Mouse (Mus musculus): Measurements from ENCODE around the gene Cntrob. TPM values are rescaled to one million over a fixed set of nuclear protein-coding genes. Genes with fewer than 3 reads are reported as not detected.
"Not testable (repeated sequence)": the region's sequence is repeated elsewhere in the genome, so short reads cannot be mapped to it uniquely, and the experiment has no call there.

Gene Cntrob
- polyA plus RNA-seq, 1 experiment from 2014 or later: 5.4 TPM

DNA sequence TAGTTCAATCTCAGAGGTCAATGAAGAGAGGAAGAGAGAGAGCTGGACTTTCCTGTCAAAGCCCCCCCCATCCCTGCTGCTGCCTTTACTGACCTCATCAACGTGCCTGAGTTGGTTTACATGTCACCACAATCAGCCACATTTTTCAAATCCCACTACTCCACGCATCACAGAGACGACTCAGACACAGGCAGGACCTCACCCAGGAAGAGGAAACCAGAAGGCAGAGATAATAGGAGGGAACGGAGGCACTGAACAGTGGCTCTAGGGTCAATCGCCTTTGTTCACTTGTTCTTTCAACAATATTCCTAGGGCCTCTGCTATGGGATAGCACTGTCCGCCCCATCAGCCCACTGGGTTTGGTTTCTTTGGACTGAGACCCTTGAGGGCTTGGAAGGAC, 4.1 kb upstream of the Cntrob start:
- 42% methylated on average over 6 of the region's 6 CpGs for WGBS (ENCODE audit: missing documents)
- H3K36me3 ChIP-seq (ENCODE audit: inconsistent target): no peaks in the 10 kb centered on the region
- H3K4me3 ChIP-seq (ENCODE audit: inconsistent target): no peak overlapping the region

DNA sequence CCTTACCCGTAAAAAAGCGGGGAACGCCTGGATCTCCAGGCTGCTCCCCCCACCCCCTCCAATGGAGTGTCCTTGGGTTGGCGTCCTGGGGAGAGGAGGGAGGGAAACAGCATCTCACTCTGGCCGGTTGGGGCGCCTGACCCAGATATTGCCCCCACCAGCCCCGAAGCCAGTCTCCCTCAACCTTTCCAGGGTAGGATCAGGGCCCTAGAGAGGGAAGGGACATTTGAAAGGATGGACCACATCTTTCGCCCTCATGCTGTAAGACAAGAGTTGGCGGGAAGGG, 3.5 kb upstream of the Cntrob start:
- no peak overlapping the region for H3K4me3 ChIP-seq (ENCODE audit: inconsistent target)
- 44% methylated on average over 9 of the region's 9 CpGs for WGBS (ENCODE audit: missing documents)
- H3K79me2 ChIP-seq (ENCODE audit: inconsistent target): peaks cover 11% of the 10 kb centered on the region
- H3K27ac ChIP-seq: no peak overlapping the region
- H3K36me3 ChIP-seq (ENCODE audit: inconsistent target): no peaks in the 10 kb centered on the region

More for the DNA sequence above, 4.1 kb upstream of the Cntrob start:
- H3K27ac ChIP-seq: no peak overlapping the region
- H3K79me2 ChIP-seq (ENCODE audit: inconsistent target): peaks cover 11% of the 10 kb centered on the region

DNA sequence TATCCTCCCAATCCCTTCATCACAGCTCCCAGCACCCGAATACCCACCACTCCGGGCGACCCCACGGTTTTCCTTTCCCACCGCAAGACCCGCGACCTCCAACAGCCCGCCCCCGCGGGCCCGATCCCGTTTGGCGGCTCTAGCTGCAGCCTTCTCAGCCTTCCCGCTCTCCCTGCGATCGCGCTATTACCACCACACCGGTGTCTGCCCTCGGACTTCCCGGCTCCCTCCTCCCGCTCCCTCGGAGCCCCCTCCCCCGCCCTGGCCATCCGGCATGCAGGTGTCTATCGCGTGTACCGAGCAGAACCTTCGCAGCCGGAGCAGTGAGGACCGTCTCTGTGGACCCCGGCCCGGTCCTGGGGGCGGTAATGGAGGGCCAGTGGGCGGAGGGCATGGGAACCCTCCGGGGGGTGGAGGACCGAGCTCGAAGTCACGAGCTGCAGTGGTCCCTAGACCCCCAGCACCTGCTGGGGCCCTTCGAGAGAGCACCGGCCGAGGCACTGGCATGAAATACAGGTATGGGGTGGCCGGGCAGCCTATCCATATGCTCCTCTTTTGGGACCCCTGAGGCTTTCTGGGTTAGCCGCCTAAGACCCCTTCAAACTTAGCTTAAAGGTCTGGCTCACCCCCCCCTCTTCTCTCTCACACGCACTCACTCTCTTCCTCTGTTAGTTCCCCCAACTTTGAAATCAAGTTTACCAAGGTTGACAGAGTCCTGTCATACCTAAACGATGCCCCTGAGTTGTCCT, 3.0 kb upstream of the Cntrob start:
- Histone ChIP-seq H3K27ac (peak overlapping the region; percentile 82; the same call in 1 of the 2 replicates), H3K79me2 (ENCODE audit: inconsistent target) (peaks cover 11% of the 10 kb centered on the region), H3K36me3 (ENCODE audit: inconsistent target) (no peaks in the 10 kb centered on the region), H3K4me3 (ENCODE audit: inconsistent target) (peak overlapping the region; percentile 12; the same call in 1 of the 2 replicates)
- WGBS (ENCODE audit: missing documents): 5% methylated on average over 45 of the region's 45 CpGs

DNA sequence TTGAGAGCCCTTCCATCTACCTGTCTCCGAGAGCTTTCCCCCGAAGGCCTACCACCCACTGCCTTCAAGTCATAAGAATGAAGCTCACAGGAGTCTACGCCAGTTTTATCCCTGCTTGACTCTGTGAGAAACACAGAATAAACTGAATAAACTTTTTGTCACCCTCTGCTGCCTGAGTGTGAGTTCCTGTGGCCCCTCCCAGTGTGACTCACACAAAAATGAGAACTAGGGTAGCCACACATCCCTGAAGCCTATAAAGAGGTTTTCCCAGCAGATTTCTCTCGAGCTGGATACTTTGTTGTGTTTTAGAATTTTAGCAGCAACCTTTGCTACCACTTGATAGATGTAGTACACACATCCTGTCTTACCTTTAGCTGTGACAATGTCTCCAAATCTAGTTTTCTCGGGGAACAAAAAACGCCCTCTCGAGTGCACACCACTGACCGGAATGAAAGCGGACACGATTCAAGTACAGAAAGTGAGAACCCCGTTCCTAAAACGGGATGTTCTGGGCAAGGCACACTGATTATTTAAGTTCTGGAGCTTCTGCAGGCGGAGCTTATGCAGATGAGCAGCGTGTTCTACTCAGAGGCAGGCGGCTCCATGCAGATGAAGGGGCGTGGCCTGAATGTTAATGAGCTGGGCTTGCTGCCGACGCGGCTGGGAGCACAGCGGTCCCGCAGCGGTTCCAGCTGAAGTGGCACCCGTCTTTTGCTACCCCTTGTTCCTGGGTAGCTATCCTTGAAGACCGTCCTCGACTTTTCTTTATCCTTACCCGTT, 2.2 kb upstream of the Cntrob start, which contains the start of gene Kcnab3:
Kcnab3 (plus strand) TSS at position 631 of the 780 bp plus-strand sequence.
- WGBS (ENCODE audit: missing documents): 6% methylated on average over 26 of the region's 26 CpGs
- Histone ChIP-seq H3K36me3 (ENCODE audit: inconsistent target) (no peaks in the 10 kb centered on the region), H3K27ac (peak within 1 kb of the TSS; percentile 82), H3K79me2 (ENCODE audit: inconsistent target) (peaks cover 11% of the 10 kb centered on the region), H3K4me3 (ENCODE audit: inconsistent target) (peak within 1 kb of the TSS; percentile 12; the same call in 1 of the 2 replicates)

DNA sequence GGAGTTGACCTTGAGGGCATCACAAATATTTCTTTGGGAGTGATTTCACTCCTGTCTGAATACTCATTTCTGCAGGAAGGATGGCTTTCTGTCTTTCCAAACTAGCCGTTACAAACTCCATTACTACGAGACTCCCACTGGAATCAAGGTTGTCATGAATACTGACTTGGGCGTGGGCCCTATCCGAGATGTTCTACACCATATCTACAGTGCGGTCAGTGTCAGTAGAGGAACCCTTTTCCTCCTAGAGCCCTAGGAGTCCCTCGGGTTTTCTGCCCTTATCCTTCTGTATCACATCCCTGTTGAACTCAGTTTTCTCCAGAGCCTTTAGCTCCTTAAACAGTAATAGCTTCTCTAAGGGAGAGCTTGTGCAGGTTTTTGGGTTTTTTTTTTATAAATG, 1.2 kb upstream of the Cntrob start:
- peak overlapping the region; percentile 94 for H3K4me3 ChIP-seq (ENCODE audit: inconsistent target)
- H3K36me3 ChIP-seq (ENCODE audit: inconsistent target): no peaks in the 10 kb centered on the region
- WGBS (ENCODE audit: missing documents): 90% methylated on average over 6 of the region's 6 CpGs
- H3K79me2 ChIP-seq (ENCODE audit: inconsistent target): peaks cover 11% of the 10 kb centered on the region
- H3K27ac ChIP-seq: peak overlapping the region; percentile 82

DNA sequence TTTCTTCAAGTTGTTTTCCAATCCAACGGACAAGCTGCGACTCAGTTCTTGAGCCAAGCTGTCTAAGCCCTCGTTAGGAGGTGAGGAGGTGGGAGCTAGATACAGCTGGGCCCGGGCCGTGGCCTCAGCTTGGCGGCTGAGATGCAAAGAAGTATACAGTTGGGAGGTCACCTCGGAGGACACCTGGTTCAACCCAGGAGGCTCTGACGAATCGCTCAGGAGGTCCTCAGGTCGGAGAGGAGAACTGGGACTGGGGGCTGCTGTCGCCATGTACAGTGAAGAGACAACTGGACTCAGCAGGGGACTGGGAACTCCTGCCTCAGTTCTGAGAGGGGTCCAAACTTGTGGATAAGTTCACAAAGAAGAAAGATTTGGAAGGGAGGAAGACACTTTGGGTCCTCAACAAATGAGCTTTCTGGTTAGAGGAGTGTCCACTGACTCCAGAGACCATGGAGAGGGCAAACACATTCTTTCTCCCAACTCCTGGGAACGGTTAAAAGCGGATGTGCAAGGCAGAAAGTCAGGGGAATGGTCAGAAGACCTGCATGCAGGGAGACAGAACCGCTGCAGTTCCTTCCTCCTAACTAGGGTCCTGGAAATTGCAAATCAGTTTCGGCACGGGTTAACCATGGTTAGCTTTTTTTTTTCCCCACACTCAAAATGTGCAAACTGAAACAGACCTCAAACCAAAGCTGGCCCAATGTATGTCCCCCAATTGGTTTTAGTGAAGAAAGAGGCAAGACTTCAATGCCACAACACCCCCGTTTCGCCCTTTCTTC, 693 bp downstream of the Cntrob start:
- peak overlapping the region; percentile 82 for H3K27ac ChIP-seq
- 24% methylated on average over 18 of the region's 18 CpGs for WGBS (ENCODE audit: missing documents)
- H3K79me2 ChIP-seq (ENCODE audit: inconsistent target): peaks cover 11% of the 10 kb centered on the region
- peak overlapping the region; percentile 94 for H3K4me3 ChIP-seq (ENCODE audit: inconsistent target)
- no peaks in the 10 kb centered on the region for H3K36me3 ChIP-seq (ENCODE audit: inconsistent target)

DNA sequence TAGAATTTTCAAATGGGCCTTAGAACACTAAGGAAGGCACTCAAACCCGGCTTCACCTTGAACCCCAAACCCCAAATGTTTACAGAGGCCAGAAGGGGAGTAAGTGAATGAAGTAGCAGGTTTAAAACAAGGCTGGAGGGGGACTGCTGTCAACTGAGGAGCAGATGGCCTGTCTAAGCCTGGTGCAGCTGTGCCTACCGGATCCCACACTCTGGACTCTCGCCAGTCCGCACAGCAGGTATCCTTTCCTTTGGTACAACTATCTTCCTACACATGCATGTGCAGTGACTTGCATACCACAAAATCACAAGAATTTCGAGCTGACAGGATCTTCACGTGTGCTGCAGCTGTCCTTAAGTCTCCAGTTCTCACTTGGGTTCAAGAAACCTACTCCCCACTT, 1.6 kb downstream of the Cntrob start:
- no peaks in the 10 kb centered on the region for H3K36me3 ChIP-seq (ENCODE audit: inconsistent target)
- H3K79me2 ChIP-seq (ENCODE audit: inconsistent target): peaks cover 11% of the 10 kb centered on the region
- H3K4me3 ChIP-seq (ENCODE audit: inconsistent target): no peak overlapping the region
- no peak overlapping the region for H3K27ac ChIP-seq
- WGBS (ENCODE audit: missing documents): 73% methylated on average over 6 of the region's 6 CpGs

DNA sequence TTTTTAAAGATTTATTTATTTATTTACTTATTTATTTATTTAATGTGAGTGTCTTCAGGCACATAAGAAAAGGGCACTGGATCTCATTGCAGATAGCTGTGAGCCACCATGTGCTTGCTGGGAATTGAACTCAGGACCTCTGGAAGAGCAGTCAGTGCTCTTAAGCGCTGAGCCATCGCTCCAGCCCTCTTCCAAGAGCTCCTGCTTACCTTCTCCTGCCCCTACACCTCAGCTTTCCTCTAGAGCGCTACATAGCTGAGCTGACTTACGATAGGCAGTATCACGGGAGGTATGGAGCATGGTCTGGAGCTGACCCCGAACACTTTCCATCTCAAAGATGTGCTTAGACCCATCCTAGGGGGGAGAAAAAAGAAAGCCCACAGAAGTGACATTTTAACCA, 2.0 kb downstream of the Cntrob start:
- WGBS (ENCODE audit: missing documents): 100% methylated on average over 6 of the region's 6 CpGs
- Histone ChIP-seq H3K79me2 (ENCODE audit: inconsistent target) (peaks cover 11% of the 10 kb centered on the region), H3K27ac (no peak overlapping the region), H3K4me3 (ENCODE audit: inconsistent target) (no peak overlapping the region), H3K36me3 (ENCODE audit: inconsistent target) (no peaks in the 10 kb centered on the region)

DNA sequence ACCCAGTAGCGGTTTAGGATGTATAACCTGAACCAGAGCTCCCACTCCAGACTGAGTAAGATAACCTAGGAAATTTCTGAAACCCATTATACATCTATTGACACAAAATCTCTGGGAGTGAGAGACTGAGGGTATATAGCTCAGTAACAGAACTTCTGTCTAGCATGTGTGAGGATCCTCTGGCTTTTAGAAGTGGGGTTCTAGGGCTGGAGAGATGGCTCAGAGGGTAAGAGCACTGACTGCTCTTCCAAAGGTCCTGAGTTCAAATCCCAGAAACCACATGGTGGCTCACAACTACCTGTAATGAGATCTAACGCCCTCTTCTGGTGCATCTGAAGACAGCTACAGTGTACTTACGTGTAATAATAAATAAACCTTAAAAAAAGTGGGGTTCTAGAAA, 5.6 kb downstream of the Cntrob start:
- 95% methylated on average over 3 of the region's 3 CpGs for WGBS (ENCODE audit: missing documents)
- H3K36me3 ChIP-seq (ENCODE audit: inconsistent target); H3K79me2 ChIP-seq (ENCODE audit: inconsistent target); H3K27ac ChIP-seq; H3K4me3 ChIP-seq (ENCODE audit: inconsistent target): not testable (repeated sequence)

DNA sequence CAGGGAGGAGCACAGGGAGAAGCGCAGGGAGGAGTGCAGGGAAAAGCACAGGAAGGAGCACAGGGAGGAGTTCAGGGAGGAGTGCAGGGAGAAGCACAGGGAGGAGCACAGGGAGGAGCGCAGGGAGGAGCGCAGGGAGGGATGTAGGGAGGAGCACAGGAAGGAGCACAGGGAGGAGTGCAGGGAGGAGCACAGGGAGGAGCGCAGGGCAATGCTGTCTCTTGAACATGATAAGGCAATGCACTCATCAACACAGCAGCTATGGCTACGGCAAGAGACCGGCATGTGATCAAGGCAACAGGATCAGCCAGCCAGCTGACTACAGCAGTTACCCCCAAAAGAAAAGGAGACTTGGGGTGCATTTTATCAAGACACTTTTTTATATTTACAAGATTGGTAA, 7.2 kb downstream of the Cntrob start:
- no peak overlapping the region for H3K27ac ChIP-seq
- 97% methylated on average over 6 of the region's 6 CpGs for WGBS (ENCODE audit: missing documents)
- H3K36me3 ChIP-seq (ENCODE audit: inconsistent target): no peaks in the 10 kb centered on the region
- no peak overlapping the region for H3K4me3 ChIP-seq (ENCODE audit: inconsistent target)
- H3K79me2 ChIP-seq (ENCODE audit: inconsistent target): no peaks in the 10 kb centered on the region

DNA sequence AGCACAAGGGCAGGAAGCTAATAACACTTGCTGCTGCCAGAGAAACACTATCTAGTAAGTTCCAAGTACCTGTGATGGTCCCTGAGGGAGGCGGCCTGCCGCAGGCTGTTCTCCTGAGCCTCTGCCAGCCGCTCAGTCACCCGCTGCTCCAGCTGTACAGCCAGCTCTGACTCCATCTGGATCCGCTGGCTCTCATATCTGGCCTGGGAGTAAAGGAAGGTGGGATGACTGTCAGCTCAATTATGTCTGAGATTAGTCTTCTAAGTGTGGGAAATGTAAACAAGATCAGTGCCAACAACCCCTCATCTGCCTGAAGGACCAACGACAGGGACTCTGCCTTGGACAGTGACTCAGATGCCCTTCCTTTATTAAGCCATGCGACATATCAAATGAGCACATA, 12.3 kb downstream of the Cntrob start:
- Histone ChIP-seq H3K79me2 (ENCODE audit: inconsistent target) (no peaks in the 10 kb centered on the region), H3K36me3 (ENCODE audit: inconsistent target) (0 out of 2 replicates have a peak, but pooled peaks cover 5% of the 10 kb centered on the region), H3K27ac (no peak overlapping the region), H3K4me3 (ENCODE audit: inconsistent target) (no peak overlapping the region)
- WGBS (ENCODE audit: missing documents): 96% methylated on average over 7 of the region's 7 CpGs

DNA sequence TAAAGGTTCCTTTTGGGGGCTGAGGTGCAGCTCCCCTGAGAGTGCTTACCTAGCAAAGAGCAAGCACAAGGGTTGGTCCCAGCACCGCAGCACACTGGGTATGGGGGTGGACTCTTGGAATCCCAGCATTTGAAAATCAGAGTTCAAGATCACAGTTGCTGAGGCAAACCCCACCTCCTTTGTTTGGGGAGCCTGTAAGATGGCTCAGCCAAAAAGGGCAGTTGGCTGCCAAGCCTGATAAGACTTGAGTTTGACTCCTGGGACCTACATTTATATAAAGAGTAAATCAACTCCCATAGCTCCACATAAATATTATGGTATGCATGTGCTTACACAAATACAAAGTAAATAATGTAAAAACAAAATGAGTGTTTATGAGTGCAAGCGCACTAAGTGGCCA, 17.5 kb downstream of the Cntrob start:
- H3K79me2 ChIP-seq (ENCODE audit: inconsistent target): no peaks in the 10 kb centered on the region
- H3K27ac ChIP-seq: no peak overlapping the region
- H3K36me3 ChIP-seq (ENCODE audit: inconsistent target): 0 out of 2 replicates have a peak, but pooled peaks cover 5% of the 10 kb centered on the region
- H3K4me3 ChIP-seq (ENCODE audit: inconsistent target): no peak overlapping the region
- 100% methylated on average over 2 of the region's 2 CpGs for WGBS (ENCODE audit: missing documents)

DNA sequence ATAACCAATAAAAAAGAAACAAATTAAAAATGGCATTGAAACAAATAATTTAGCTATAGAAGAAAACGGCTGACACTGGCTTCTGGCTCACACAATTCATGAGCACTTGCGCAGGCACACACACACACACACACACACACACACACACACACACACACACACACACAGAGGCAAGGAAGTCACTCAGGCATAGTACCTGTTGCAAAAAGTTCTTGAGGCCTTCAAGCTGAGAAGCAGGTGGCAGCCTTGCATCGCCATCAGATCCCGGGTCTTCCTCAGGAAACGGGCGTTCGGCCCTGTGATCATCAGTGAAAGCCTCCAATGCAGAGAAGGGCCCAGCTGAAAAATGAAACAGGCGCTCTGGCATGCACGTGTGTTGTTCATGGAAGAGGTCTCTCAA, 18.3 kb downstream of the Cntrob start:
- no peaks in the 10 kb centered on the region for H3K79me2 ChIP-seq (ENCODE audit: inconsistent target)
- H3K4me3 ChIP-seq (ENCODE audit: inconsistent target): no peak overlapping the region
- H3K27ac ChIP-seq: no peak overlapping the region
- 0 out of 2 replicates have a peak, but pooled peaks cover 5% of the 10 kb centered on the region for H3K36me3 ChIP-seq (ENCODE audit: inconsistent target)
- WGBS (ENCODE audit: missing documents): 94% methylated on average over 7 of the region's 9 CpGs

DNA sequence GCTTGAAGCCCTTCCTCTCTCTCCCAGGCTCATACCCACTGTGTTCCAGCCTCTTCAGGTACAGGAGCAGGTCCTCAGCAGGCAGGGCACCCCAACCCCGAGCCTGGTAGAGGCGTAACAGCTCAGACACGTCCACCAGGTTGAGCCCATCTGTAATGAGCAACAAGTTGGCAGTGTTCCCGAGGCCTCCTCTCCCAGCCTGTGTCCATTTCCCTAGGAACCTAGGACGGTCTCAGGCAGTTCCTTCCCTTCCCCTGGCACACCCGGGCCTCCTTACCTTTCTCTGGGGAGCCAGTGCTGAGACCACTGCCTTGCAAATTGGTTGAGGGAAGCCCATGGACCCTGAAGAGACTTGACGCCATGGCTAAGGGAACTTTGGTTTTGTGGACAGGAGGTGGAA, 20.8 kb downstream of the Cntrob start:
- H3K79me2 ChIP-seq (ENCODE audit: inconsistent target): no peaks in the 10 kb centered on the region
- 89% methylated on average over 7 of the region's 7 CpGs for WGBS (ENCODE audit: missing documents)
- H3K4me3 ChIP-seq (ENCODE audit: inconsistent target): no peak overlapping the region
- no peaks in the 10 kb centered on the region for H3K36me3 ChIP-seq (ENCODE audit: inconsistent target)
- no peak overlapping the region for H3K27ac ChIP-seq

DNA sequence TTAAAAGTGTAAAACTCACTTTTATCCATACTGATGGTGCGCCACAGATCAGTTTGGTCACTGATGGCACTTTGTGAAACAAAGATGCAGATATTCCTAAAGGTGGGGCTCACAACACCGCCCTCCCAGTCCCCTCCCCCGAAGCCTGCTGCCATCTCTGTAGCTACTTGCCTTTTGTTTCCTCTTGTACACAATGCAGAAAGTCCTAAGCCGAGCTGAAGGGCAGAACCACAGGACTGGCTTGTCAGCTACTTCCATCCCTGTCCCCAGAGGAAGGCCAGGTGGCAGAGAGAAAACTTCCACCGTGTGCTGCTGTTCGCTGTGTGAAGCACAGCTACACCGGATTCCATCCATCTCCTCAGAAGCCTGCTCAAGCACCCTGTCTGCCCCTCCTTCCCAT, 25.3 kb downstream of the Cntrob start:
- no peaks in the 10 kb centered on the region for H3K36me3 ChIP-seq (ENCODE audit: inconsistent target)
- WGBS (ENCODE audit: missing documents): 96% methylated on average over 7 of the region's 7 CpGs

More for the DNA sequence above, 25.3 kb downstream of the Cntrob start:
- Histone ChIP-seq H3K4me3 (ENCODE audit: inconsistent target) (no peak overlapping the region), H3K79me2 (ENCODE audit: inconsistent target) (no peaks in the 10 kb centered on the region), H3K27ac (no peak overlapping the region)
